Mouse (Mus musculus) gastrocnemius, postnatal 36 days (tissue): Measurements from ENCODE around the gene Med18. TPM values are rescaled to one million over a fixed set of nuclear protein-coding genes. Genes with fewer than 3 reads are reported as not detected.
"Not testable (repeated sequence)": the region's sequence is repeated elsewhere in the genome, so short reads cannot be mapped to it uniquely, and the experiment has no call there.

Experiments
- DNase-seq, 2 experiments: peaks; one replicate each; pipeline ENCODE4 v3.0.0; 2022
- intact Hi-C: fragments of 180-260 bp; cut with DNase I; formaldehyde crosslinking; loops from one replicate; pipeline ENCODE4 v1.15.1; 2025
- total RNA-seq, 2 experiments: library from RNA; stranded (reverse); gene quantifications; 2 replicates each; pipeline ENCODE4 v1.2.3; 2021

Gene Med18
- total RNA-seq, 2 experiments from 2014 or later = 2.5 to 3.5 TPM

DNA sequence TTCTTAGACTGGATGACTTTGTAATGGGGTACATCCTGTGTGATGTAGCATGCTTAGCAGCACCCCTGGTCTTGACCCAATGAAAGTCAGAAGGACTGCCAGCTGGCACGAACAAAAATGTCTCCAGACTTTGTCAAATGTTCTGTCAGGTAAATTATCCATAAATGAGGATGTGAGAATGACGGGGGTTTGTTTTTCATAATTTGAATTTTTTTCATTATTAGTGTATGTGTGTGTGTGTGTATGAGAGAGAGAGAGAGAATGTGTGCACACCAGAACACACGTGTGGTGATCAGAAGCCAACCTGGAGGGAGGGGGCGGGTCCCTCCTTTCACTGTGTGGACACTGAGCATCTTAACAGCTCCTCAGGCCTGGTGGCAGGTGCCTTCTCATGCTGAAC lies 20.5 kb upstream of the Med18 start:
- intact Hi-C loops = no loop called here
- DNase-seq = no peak

DNA sequence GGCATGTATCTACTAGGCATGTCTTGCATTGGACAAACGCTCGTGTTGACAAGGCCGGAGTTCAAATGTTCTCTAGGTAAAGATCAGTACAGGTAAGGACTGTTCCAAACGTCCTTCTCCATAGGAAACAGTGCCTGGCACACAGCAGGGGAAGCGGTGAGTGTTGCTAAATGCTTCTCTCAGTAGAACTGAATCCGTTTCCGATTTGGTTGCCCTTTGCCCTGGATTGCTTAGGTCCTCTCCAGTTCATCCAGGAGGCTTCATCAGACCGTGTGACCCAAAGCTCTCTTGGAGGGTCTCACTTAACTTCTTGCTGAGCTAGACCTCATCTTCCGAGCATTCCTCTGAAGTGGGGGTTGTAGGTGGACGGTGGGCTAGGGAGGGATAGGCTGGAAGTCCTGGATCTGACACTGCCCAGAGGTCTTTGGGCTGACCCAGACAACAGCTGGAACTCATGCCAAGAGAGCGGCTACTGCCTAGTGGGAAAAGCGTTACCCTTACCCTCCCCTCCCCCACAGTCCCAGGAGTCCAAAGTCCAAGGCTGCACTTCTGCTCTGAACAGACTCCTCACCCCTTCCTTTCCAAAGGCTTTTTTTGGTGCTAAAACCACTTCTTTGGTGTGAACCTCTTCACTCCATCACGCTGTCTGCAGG lies 19.4 kb upstream of the Med18 start:
- DNase-seq = no peak
- intact Hi-C loops = no loop called here

DNA sequence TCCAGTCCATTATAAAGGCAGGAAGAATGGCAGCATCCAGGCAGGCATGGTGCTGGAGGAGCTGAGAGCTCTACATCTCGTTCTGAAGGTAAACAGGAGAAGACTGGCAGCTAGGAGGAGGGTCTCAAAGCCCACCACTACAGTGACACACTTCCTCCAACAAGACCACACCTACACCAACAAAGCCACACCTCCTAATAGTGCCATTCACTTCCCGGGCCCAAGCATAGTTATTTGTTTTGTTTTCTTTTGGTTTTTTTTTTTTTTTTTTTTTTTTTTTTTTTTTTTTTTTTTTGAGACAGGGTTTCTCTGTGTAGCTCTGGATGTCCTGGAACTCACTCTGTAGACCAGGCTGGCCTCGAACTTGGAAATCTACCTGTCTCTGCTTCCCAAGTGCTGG lies 18.4 kb upstream of the Med18 start:
- intact Hi-C loops, DNase-seq: not testable (repeated sequence)

DNA sequence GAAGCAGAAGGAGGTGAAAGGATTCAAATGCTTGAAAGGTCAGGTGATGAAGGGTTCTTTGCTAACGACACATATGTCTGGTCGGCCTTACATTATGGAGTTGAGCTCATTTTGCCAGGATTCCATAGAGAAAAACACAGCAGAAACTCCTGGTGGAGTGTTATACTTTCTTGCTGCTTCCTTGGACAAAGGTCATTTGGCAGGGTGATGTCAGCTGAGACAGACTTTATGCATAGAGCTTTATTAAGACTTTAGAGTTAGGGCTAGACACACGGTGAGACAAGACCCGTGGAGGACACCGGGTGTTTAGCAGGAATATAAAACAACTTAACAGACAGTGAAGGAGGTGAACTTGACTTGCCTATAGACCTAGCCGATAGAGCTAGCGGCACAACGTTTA lies 14.1 kb upstream of the Med18 start:
- intact Hi-C loops = no loop called here
- no peak for DNase-seq

DNA sequence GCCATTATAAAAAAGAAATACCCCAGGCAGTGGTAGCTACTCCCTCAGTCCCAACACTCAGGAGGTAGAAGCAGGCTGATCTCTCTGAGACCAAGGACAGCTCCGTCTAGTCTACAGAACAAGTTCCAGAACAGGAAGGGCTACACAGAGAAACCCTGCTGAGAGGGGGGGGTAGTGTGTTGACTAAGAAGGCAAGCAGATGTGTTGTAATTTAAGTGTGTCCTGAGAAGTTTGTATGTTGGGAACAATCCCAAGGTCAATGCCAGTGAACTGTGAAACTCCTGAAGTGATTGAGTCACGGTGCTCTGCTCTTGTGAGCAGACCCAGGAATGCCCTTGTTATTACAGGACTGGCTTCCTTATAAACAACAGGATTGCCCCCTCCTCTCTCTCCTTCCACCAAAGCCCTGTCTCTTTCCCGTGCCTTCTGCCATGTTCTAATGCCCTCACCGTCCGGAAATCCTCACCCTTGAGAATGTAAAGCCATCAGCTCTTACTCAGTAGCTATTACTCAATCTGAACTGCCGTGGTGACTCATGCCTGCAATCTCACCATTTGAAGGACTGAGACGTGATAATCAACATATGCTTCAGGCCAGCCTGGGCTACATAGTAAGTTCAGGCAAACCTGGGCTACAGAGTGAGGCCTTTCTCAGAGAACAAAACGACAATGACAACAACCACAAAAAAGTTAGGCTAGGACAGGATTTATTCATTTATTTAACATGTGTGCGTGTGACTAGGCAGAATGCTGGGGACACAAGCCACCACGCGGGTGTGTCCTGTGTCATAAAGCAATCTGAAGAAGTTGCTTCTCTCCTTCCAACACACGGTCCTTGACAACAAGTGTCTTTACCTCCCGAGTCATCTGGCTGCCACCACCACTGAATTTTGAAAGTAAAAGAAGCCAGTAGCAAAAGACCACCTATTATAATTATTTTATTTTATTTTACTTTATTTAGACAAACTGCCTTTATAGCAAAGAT lies 12.5 kb upstream of the Med18 start:
- intact Hi-C loops = no loop called here

DNA sequence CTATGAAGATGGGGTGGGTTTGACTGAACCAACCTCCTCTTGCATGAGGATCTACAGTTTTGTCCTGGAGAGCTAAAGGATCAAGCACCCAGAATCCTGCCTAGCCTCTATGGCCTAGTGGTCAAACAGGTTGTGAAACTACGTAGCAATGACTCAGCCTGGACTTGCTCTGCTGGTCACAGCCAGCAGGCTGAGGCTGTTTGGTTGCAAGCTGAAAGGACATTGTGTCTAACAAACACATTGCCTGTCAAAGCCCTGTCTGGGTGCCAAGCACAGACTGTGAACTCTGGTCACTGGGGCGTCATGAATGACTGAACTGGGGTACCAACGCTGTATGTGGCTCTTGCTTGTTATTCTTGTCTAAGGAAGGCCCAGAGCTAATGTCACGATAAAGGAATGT lies 10.9 kb upstream of the Med18 start:
- intact Hi-C loops = no loop called here
- no peak for DNase-seq

More for the DNA sequence above, 12.5 kb upstream of the Med18 start:
- DNase-seq = no peak

DNA sequence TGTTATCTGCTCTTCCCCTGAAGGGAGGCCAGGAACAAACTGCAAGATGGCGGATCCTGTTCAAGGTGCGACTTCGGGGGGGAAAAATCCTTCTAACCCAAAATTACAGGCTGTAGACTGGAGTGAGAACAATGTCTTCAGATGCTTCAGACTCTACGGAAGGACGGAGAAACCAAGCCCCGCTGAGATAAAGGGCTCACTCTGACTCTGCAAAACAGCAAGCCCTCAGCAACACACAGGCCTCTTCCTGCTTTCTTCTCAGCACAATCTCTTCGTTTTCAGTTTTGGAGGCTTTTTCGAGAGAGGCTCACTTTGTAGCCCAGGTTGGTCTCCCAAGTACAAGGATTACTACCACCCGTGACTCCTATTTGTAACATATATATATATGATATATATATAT lies 9.7 kb upstream of the Med18 start:
- intact Hi-C loops = no loop called here
- DNase-seq = no peak

DNA sequence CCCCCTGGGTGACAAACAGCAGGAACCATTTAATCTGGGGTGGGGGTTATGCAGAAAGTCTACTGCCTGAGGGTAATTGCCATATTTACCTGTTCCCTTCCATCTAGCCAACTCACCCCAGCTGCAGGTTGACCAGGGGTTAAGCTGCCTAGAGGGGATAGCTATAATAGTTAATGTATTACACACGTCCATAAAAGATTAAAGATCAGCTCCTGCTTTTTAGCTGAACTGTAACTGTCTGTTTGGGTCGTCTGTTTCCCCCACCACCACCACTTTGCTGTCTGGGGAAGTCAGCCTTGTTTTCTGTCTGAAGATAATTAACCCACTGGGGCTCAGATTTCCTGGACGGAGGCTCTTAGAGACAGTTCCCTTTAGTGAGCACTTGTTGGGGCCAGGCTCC lies 6.2 kb upstream of the Med18 start:
- intact Hi-C loops = no loop called here

DNA sequence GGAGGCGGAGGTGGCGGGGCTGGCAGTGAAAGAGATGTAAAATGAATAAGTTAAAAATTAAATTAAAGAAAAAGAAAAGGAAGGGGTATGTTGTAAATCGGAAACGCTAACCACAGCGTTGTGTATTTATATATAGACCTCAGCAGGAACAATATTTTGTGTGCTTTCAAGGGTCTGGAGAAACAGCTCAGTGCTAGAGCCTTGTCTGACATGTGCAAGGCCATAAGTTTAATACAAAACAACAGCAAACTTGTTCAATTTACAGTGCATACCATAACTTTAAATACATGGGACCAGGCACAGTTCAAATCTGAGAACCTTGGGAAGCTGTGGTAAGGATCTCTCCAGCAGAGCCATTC lies 513 bp upstream of the Med18 start:
- intact Hi-C loops = no loop called here
- no peak for DNase-seq

More for the DNA sequence above, 6.2 kb upstream of the Med18 start:
- no peak for DNase-seq

DNA sequence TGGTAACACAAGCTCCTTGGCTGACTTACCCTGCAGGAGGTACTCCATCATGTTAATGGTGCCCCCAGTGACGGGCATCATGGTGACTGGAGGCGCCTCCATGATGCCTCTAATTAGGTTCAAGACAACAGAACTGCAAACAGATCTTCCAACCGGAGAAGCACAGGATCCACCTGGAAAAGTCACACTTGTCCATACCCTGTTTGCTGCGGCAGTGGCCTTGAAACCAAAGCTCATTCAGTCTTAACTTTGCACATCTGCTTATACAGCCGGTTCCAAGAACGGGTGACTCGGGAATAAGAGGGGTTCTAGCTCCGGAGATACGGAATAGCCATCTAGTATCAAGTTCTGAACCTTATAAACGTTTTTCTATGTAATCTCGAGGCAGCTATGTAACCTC lies 885 bp downstream of the Med18 start:
- DNase-seq = no peak
- intact Hi-C loops = no loop called here

DNA sequence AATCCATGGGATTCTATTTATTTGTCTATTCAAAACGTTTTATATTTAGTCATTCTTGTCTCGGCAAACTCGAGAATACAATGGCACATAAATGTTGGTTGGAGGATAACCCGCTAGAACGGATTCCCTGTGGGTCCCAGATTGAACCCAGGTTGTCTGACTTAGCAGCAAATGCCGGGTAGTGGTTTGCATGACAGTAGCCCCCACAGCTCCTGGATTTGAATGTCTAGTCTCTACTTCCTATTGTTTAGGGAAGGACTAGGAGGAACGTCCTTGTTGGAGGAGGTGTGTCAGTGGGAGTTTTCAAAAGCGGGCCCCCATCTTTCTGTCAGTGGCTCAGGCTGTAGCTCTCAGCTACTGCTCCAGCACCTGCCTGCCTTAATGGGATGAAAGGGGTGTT lies 3.5 kb downstream of the Med18 start:
- DNase-seq = no peak
- intact Hi-C loops = no loop called here

DNA sequence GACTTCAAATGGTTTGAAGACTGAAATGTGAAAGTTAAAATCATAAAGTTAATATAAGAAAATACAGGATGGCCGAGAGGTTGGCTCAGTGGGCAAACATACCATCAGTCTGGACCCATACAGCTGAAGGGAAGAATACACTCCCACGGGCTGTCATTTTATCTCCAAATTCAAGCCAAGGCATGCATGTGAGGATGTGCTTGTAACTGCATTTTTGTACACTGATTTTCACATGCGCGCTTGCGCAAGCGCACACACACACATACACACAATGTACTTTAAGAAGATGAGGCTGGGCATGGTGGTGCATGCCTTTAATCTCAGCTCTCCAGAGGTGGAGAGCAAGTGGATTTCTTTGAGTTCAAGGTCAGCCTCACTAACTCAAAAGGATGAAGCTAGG lies 8.2 kb downstream of the Med18 start:
- no peak for DNase-seq
- intact Hi-C loops = no loop called here

DNA sequence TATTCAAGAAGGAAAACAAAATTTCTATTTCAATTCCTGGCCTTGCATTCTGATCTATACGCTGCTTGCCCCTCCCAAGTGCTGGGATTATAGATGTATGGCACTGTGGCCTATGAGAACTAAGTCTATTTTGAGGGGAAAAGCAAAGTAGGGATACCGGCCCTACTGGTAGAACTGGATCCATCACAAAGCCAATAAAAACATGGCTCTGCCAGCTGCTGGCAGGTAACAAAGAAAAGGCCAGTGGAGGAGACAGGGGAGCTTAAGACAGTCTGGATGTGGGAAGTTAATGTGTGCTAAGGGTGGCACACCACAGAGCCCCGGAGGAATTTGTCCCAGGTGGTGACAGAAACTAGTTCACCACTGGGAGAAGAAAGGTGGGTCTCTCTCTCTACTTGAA lies 8.6 kb downstream of the Med18 start:
- no peak for DNase-seq
- intact Hi-C loops = no loop called here

DNA sequence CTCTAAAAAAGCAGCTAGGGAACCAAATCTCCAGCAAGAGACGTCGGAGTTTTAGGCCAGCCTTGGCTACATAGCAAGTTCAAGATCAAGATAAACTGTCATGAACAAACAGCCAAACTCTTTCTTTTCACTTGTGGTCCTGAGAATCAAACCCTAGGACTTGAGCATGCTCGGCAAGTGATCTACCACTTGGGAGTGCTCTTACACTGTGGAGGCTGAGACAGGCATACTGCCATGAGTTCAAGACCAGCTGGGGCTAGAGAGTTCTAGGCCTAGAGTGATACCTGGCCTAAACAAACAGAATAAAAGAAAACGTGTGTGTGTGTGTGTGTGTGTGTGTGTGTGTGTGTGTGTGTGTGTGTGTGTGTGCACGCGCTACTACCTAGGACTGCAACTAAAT lies 9.5 kb downstream of the Med18 start:
- no peak for DNase-seq
- intact Hi-C loops = no loop called here

DNA sequence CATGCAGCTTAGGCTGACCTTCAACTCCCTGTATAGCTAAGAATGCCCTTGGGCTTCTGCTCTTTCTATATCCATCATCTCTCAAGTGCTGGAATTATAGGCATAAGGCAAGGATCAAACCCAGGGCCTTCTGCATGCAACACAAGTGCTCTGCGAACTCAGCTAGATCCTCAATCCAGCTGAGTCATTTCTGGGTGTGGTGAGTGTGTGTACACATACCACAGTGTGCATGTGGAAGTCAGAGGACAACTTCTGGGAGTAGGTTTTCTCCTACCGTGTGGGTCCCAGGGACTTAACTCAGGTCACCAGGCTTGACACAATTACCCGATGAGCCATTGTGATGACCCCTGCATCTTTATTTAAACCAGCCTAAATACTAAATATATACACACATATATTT lies 13.9 kb downstream of the Med18 start:
- intact Hi-C loops = no loop called here
- no peak for DNase-seq

DNA sequence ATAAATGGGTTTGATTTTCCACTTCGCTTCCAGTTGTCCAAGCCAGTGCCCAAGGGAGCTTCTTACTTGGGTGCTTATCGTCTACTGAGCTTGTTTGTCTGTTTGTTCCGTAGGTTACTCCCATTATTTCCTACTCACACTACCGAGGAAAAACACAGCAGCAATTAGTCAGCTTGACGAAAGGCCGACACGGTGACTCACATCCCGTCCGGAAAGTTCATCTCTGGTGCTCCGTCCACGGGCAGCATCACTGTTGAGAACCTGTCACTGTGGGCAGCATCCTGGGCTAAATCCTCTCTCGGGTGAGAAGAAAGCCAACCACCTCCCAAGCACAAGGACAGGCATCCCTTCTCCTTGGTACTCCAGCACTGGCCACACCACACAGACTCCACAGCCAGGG lies 17.6 kb downstream of the Med18 start:
- no peak for DNase-seq
- intact Hi-C loops = no loop called here

DNA sequence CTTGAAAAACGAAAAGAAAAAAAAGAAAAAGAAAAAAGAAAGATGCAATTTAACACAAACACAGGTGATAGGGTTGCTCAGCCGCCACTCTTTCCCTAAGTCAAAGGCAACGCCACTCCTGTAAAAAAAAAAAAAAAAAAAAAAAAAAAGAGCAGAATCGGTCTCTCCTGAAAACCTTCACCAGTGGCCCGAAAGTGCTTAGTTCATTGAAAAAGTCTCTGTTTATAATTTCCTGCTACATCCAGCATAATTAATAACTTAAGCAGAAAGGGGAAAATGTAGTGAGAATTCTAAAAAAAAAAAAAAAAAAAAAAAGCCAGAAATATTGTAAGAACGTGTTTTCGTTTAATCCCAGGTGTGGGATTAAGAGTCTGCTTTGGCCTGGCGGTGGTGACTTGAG lies 19.2 kb downstream of the Med18 start:
- DNase-seq = no peak
- intact Hi-C loops = no loop called here

DNA sequence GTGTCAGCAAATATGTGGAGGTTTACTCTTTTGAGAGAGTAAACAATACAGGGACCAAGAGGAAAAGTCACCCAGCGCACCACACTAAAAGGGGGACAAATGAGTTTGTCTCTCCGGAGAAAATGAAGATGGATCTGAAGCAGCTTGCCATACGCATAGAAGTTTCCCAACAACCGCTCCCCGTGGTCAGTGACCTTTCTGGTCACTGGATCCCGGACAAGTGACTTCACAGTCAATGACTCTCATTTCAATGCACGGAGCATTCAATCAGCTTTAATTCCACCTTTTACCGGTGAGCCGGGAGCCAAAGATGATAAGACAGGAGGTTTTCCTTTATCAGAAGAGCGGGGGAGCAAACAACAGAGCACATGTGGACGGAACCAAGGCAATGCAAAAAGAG lies 25.9 kb downstream of the Med18 start:
- intact Hi-C loops = no loop called here
- no peak for DNase-seq

DNA sequence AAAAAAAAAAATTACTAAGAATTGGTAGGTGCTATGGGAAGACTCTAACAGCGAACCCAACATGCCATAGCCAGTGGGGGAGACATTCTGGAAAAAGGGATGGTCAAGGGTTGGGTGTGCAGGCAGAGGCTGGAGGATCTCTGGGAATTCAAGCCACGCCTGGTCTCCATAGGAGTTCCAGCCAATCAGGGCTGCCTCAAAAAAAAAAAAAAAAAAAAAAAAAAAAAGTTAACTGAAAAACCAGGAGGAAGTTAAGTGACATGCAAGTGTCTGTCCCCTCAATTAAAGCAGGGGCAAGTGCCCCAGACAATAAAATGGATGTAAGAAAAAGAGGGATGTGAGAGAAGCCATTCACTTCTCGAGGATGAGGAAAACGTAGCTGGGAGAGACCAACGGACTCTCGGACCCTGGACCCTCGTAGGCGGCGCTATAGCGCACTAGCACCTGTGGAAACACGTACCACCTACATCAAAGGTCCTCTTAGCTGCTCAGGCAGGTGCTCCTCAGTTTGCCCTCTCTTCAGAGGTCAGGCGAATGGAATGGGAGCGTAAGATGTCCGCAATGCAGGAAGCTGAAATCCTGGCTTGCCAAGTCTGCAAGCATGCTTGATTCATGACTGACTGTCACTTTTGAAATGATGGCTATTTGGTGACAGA lies 30.9 kb downstream of the Med18 start:
- intact Hi-C loops = no loop called here

DNA sequence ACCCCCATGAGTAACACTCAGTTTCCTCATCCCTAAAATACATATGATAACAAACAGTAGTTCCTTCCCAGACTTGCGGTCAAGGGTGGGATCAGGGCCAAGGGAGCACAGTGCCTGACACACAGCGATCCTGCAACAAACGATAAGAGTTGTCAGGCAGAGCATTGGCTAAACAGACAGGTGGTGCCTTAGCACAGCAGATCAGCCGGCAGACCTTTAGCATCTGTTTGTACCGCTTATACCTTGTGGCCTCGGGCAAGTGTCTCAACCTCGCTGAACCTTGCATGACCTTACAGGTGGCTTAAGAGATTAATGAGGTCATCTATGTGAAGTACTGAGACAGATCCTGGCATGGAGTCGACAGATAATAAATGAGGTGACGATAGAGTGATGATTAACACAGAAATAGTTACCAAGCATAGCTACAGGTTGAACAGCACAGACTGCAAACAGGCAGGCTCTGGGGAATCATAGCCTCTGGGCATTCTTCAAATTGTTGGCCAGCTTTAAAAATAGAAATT lies 35.6 kb downstream of the Med18 start:
- intact Hi-C loops = no loop called here
- no peak for DNase-seq

More for the DNA sequence above, 30.9 kb downstream of the Med18 start:
- no peak for DNase-seq

DNA sequence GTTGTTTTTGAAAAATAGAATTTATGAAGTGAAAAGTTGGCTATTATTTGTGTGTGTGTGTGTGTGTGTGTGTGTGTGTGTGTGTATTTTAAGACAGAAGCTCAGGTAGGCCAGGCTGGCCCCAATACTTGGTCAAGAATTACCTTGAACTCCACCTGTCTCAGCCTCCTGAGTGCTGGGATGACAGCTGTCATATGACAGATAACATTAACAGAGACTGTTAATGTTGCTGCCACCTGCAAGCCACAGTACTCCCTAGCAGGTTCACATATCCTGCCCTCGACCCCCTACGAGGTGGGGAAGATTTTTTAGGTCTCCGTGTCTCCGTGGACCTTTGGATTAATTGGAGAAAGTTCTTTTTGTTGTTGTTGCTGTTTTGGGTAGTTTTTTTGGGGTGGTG lies 36.2 kb downstream of the Med18 start:
- intact Hi-C loops = no loop called here
- no peak for DNase-seq
